8 mouse cellular contexts compared by ENCODE assay signal in genomic region chr1:190910836-190911235, GRCm38 (mm10). TPM values are rescaled to one million over a fixed set of nuclear protein-coding genes. Genes with fewer than 3 reads are reported as not detected.
DNase-seq lines count a peak whose midpoint lies in the region; ATAC-seq and TF ChIP-seq lines count a peak whose summit lies in the region.

No protein-coding gene starts in this region.

- no peaks in the 10 kb centered on the region for H3K27me3 ChIP-seq in intestine, postnatal 0 days (replicated peaks; ENCODE audit: control insufficient read depth, insufficient read depth, low read length)
- H3K27me3 ChIP-seq in small intestine, adult 2 months (ENCODE audit: control insufficient read depth, insufficient read depth, low read length), result no peaks in the 10 kb centered on the region

- H3K9me3 ChIP-seq in intestine, postnatal 0 days (ENCODE audit: control insufficient read depth), result no peaks in the 10 kb centered on the region

- H3K9ac ChIP-seq in intestine, postnatal 0 days (ENCODE audit: low read depth, low read length), result peak overlapping the region; percentile 71

- no peak for TF ChIP-seq CTCF in intestine, postnatal 0 days (IDR thresholded peaks at IDR 0.05; ENCODE audit: low read depth)
- no peak for TF ChIP-seq CTCF in small intestine, adult 2 months (IDR thresholded peaks at IDR 0.05; ENCODE audit: extremely low read depth, insufficient read length, insufficient replicate concordance, low read depth, low read length)

- DNase-seq in frontal cortex, postnatal 36 days (ENCODE audit: low spot score in 2 of 2), result peak; percentile 28 to 61
- no peak for DNase-seq in frontal cortex, postnatal 14 days (ENCODE audit: low spot score in 2 of 2)
- peak; percentile 33 for DNase-seq in right cerebral cortex, adult 18-20 months
- no peak for DNase-seq in right cerebral cortex, postnatal 14 days
- no peak for DNase-seq in spleen, postnatal 14 days (ENCODE audit: low spot score in 2 of 2)
- DNase-seq in kidney, postnatal 14 days, result no peak

- peak overlapping the region; percentile 96 for H3K4me2 ChIP-seq in intestine, postnatal 0 days (replicated peaks; ENCODE audit: low read depth)

- no peak overlapping the region for H3K27ac ChIP-seq in intestine, postnatal 0 days (ENCODE audit: low read depth, low read length)
- no peak overlapping the region for H3K27ac ChIP-seq in small intestine, adult 2 months (ENCODE audit: insufficient read depth, low read depth, low read length)

- H3K4me1 ChIP-seq in intestine, postnatal 0 days (replicated peaks; ENCODE audit: control insufficient read depth, insufficient read depth, low read length), result peaks cover 8% of the 10 kb centered on the region; the same call in 1 of the 2 replicates
- peaks cover 8% of the 10 kb centered on the region; the same call in 1 of the 2 replicates for H3K4me1 ChIP-seq in small intestine, adult 2 months (ENCODE audit: control insufficient read depth, insufficient read depth, insufficient read length, low read length)

- ATAC-seq in intestine, postnatal 0 days, result no peak

- H3K36me3 ChIP-seq in intestine, postnatal 0 days (ENCODE audit: control insufficient read depth, insufficient read depth), result no peaks in the 10 kb centered on the region
- H3K36me3 ChIP-seq in small intestine, adult 2 months (ENCODE audit: control insufficient read depth, insufficient read depth, low read length), result no peaks in the 10 kb centered on the region

- peak overlapping the region; percentile 78 for H3K4me3 ChIP-seq in intestine, postnatal 0 days (ENCODE audit: low read depth, low read length)
- H3K4me3 ChIP-seq in small intestine, adult 2 months (ENCODE audit: low read depth, low read length), result peak overlapping the region; percentile 96

- 63% methylated on average over 6 of the region's 6 CpGs for WGBS in intestine, postnatal 0 days
- 69% methylated on average over 6 of the region's 6 CpGs for WGBS in small intestine, adult 2 months

- no peak for TF ChIP-seq POLR2A in small intestine, adult 2 months (IDR thresholded peaks at IDR 0.05; ENCODE audit: low read depth, low read length)

RNA-seq across cellular contexts. Expression of gene Rps6kc1, which starts 0.7 kb away (rescaled TPM):
- 6.0 and 6.2 TPM in 2 replicates for polyA plus RNA-seq in intestine, postnatal 0 days (2015; fragmentation: Nextera tagmentation; extraction: Ambion mirVana)
- polyA plus RNA-seq in small intestine, adult 2 months (2012; rRNA removed), result 2.2 and 7.1 TPM in 2 replicates

RNA-seq across cellular contexts. Expression of gene Angel2, which starts 14.1 kb away (rescaled TPM):
- polyA plus RNA-seq in intestine, postnatal 0 days (2015; fragmentation: Nextera tagmentation; extraction: Ambion mirVana), result 23.2 and 23.8 TPM in 2 replicates
- polyA plus RNA-seq in small intestine, adult 2 months (2012; rRNA removed), result 6.7 and 19.6 TPM in 2 replicates

Comparison
In these comparisons a context has a peak if more than half of its experiments do, and no peak if none do; other contexts are left out.
1. DNase-seq: peak in frontal cortex, postnatal 36 days (2 of 2) and right cerebral cortex, adult 18-20 months (single experiment); none in frontal cortex, postnatal 14 days (0 of 2), right cerebral cortex, postnatal 14 days (single experiment), spleen, postnatal 14 days (0 of 2) and kidney, postnatal 14 days (single experiment).